Mouse (Mus musculus): ENCODE measurements around the gene Nup107. TPM values are rescaled to one million over a fixed set of nuclear protein-coding genes. Genes with fewer than 3 reads are reported as not detected.

The Nup107 gene
- polyA plus RNA-seq, 1 experiment: 134 TPM

GRCm38 (mm10) chr10:117811555-117811954, 19.1 kb upstream of the Nup107 start:
- peaks cover 6% of the 10 kb centered on the region for H3K4me1 ChIP-seq (ENCODE audit: control insufficient read depth, insufficient read depth, low read length)
- H3K27ac ChIP-seq (ENCODE audit: insufficient read depth, low read length): peak overlapping the region; percentile 53; the same call in 1 of the 2 replicates
- no peak overlapping the region for H3K4me3 ChIP-seq (ENCODE audit: low read depth, low read length)
- H3K36me3 ChIP-seq (ENCODE audit: control insufficient read depth, insufficient read depth, low read length, poor library complexity, severe bottlenecking): peaks cover 23% of the 10 kb centered on the region
- H3K27me3 ChIP-seq (ENCODE audit: control insufficient read depth, insufficient read depth, low read length, poor library complexity, severe bottlenecking): no peaks in the 10 kb centered on the region
- H3K9me3 ChIP-seq (replicated peaks; ENCODE audit: control insufficient read depth, insufficient read depth, low read length, poor library complexity, severe bottlenecking): no peaks in the 10 kb centered on the region
- peak; percentile 58; the same call in 1 of the 2 replicates for TF ChIP-seq EP300 (IDR thresholded peaks at IDR 0.05; ENCODE audit: insufficient read depth, low read depth, low read length)
- no peak for TF ChIP-seq POLR2A (IDR thresholded peaks at IDR 0.05; ENCODE audit: insufficient read depth, low read length)
- TF ChIP-seq CTCF (IDR thresholded peaks at IDR 0.05; ENCODE audit: low read depth, low read length): no peak
- no peak overlapping the region for H3K9ac ChIP-seq (ENCODE audit: low read depth, poor library complexity, severe bottlenecking)

- peaks cover 16% of the 10 kb centered on the region for H3K36me3 ChIP-seq (ENCODE audit: control insufficient read depth, insufficient read depth, low read length, poor library complexity, severe bottlenecking)
- H3K27me3 ChIP-seq (ENCODE audit: control insufficient read depth, insufficient read depth, low read length, poor library complexity, severe bottlenecking): no peaks in the 10 kb centered on the region
- H3K4me3 ChIP-seq (ENCODE audit: low read depth, low read length): no peak overlapping the region
- no peaks in the 10 kb centered on the region for H3K9me3 ChIP-seq (replicated peaks; ENCODE audit: control insufficient read depth, insufficient read depth, low read length, poor library complexity, severe bottlenecking)
- H3K27ac ChIP-seq (ENCODE audit: insufficient read depth, low read length): peak overlapping the region; percentile 79; the same call in 1 of the 2 replicates
- TF ChIP-seq CTCF (IDR thresholded peaks at IDR 0.05; ENCODE audit: low read depth, low read length): no peak
- no peak for TF ChIP-seq POLR2A (IDR thresholded peaks at IDR 0.05; ENCODE audit: insufficient read depth, low read length)
- TF ChIP-seq EP300 (IDR thresholded peaks at IDR 0.05; ENCODE audit: insufficient read depth, low read depth, low read length): no peak
- H3K9ac ChIP-seq (ENCODE audit: low read depth, poor library complexity, severe bottlenecking): no peak overlapping the region
- peaks cover 8% of the 10 kb centered on the region for H3K4me1 ChIP-seq (ENCODE audit: control insufficient read depth, insufficient read depth, low read length)
Measured at GRCm38 (mm10) chr10:117810506-117810905, 18.0 kb upstream of the Nup107 start.

DNA sequence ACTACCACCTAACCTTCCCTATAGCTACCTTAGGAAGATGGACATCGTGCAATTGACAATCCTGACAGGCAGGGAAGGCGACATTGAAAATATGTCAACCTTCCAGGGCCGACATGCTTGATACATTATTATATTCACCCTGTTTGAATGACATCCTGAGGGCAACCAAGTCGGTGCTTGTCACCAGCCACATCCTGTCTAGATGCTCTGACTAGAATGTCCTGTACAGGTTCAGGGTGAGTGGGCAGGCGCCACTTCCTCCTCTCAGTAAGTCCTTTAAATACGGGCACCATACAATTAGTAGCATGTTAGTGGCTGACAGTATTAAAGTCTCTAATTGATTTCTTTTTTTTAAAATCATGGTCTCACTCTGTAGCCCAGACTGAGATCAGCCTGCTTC, 15.6 kb upstream of the Nup107 start:
- Histone ChIP-seq H3K36me3 (ENCODE audit: control insufficient read depth, insufficient read depth, low read length, poor library complexity, severe bottlenecking) (peaks cover 2% of the 10 kb centered on the region; the same call in 1 of the 2 replicates), H3K27ac (ENCODE audit: insufficient read depth, low read length) (no peak overlapping the region), H3K9me3 (replicated peaks; ENCODE audit: control insufficient read depth, insufficient read depth, low read length, poor library complexity, severe bottlenecking) (no peaks in the 10 kb centered on the region), H3K9ac (ENCODE audit: low read depth, poor library complexity, severe bottlenecking) (no peak overlapping the region), H3K4me1 (ENCODE audit: control insufficient read depth, insufficient read depth, low read length) (peaks cover 9% of the 10 kb centered on the region), H3K27me3 (ENCODE audit: control insufficient read depth, insufficient read depth, low read length, poor library complexity, severe bottlenecking) (no peaks in the 10 kb centered on the region), H3K4me3 (ENCODE audit: low read depth, low read length) (no peak overlapping the region)
- TF ChIP-seq EP300 (IDR thresholded peaks at IDR 0.05; ENCODE audit: insufficient read depth, low read depth, low read length) (no peak), CTCF (IDR thresholded peaks at IDR 0.05; ENCODE audit: low read depth, low read length) (no peak), POLR2A (IDR thresholded peaks at IDR 0.05; ENCODE audit: insufficient read depth, low read length) (no peak)

DNA sequence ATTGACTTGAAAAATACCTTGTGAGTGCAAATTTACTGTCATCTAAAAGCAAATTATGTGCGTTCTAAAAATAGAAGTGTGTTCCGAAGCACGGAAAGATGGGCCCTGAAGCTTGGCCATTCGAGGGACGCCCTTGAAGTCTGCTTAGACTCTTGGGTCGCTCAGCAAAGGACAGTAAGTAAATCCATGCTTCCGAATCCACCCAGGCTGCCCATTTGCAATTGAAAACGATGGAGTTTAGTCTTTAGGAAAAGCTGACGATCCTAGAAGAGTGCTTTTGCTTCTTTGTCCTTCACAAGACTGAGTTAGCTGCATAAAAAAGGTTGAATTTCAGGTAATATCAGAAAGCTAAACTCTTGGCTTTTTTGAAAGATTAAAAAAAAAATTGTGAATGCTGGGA, 13.4 kb upstream of the Nup107 start:
- peak overlapping the region; percentile 74 for H3K27ac ChIP-seq (ENCODE audit: insufficient read depth, low read length)
- peaks cover 6% of the 10 kb centered on the region for H3K4me1 ChIP-seq (ENCODE audit: control insufficient read depth, insufficient read depth, low read length)
- no peak for TF ChIP-seq POLR2A (IDR thresholded peaks at IDR 0.05; ENCODE audit: insufficient read depth, low read length)
- peak; percentile 68; the same call in 1 of the 2 replicates for TF ChIP-seq EP300 (IDR thresholded peaks at IDR 0.05; ENCODE audit: insufficient read depth, low read depth, low read length)
- TF ChIP-seq CTCF (IDR thresholded peaks at IDR 0.05; ENCODE audit: low read depth, low read length): no peak

DNA sequence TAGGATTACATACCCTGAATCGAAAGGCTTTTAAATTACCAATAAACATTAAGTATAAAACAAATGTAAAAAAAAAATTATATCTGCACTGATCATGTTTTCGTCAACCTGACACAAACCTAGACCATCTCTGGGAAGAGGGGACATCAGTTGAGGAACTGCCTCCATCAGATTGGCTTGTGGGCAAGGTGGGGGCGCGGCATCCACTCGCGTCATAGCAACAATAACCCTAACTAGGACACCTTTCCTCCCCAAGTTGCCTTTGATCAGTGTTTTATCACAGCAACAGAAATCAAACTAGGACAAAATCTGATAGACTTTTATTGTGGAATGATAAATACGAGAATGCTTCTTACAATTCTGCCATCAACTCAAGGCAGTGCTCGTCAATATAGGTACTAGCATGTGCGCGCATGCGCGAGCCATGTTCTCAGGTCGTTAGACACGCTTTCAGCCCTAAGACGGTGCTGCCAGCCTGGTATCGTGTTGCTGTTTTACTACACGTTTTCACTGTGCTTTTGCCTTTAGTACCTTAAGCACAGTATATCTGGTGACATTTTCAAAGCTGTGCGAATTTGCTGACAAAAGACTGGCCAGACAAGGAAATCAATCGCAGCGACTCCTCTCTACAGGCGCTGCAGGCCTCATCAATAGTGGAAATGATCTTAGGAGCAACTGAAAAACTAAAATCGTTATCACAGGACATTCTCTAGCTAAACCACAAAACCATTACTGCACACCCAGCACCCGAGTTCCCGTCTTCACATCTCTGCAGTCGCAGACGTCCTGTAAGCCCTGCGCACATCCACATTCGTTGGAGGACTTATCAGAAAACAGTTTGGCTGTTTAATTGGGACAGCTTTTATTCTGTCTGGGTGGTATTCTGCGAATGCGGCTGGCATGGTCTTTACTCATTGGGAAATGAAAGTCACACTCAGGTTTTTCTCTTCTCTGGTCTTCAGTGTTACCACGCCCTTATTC, 11.7 kb upstream of the Nup107 start:
- TF ChIP-seq POLR2A (IDR thresholded peaks at IDR 0.05; ENCODE audit: insufficient read depth, low read length): no peak
- TF ChIP-seq EP300 (IDR thresholded peaks at IDR 0.05; ENCODE audit: insufficient read depth, low read depth, low read length): no peak
- no peak for TF ChIP-seq CTCF (IDR thresholded peaks at IDR 0.05; ENCODE audit: low read depth, low read length)
- Histone ChIP-seq H3K27me3 (ENCODE audit: control insufficient read depth, insufficient read depth, low read length, poor library complexity, severe bottlenecking) (no peaks in the 10 kb centered on the region), H3K9me3 (replicated peaks; ENCODE audit: control insufficient read depth, insufficient read depth, low read length, poor library complexity, severe bottlenecking) (0 out of 2 replicates have a peak, but pooled peaks cover 4% of the 10 kb centered on the region), H3K9ac (ENCODE audit: low read depth, poor library complexity, severe bottlenecking) (no peak overlapping the region), H3K36me3 (ENCODE audit: control insufficient read depth, insufficient read depth, low read length, poor library complexity, severe bottlenecking) (no peaks in the 10 kb centered on the region), H3K27ac (ENCODE audit: insufficient read depth, low read length) (no peak overlapping the region), H3K4me3 (ENCODE audit: low read depth, low read length) (no peak overlapping the region), H3K4me1 (ENCODE audit: control insufficient read depth, insufficient read depth, low read length) (peaks cover 3% of the 10 kb centered on the region)

More for the DNA sequence above, 13.4 kb upstream of the Nup107 start:
- no peak overlapping the region for H3K4me3 ChIP-seq (ENCODE audit: low read depth, low read length)
- H3K27me3 ChIP-seq (ENCODE audit: control insufficient read depth, insufficient read depth, low read length, poor library complexity, severe bottlenecking): no peaks in the 10 kb centered on the region
- peaks cover 2% of the 10 kb centered on the region; the same call in 1 of the 2 replicates for H3K36me3 ChIP-seq (ENCODE audit: control insufficient read depth, insufficient read depth, low read length, poor library complexity, severe bottlenecking)
- no peak overlapping the region for H3K9ac ChIP-seq (ENCODE audit: low read depth, poor library complexity, severe bottlenecking)
- H3K9me3 ChIP-seq (replicated peaks; ENCODE audit: control insufficient read depth, insufficient read depth, low read length, poor library complexity, severe bottlenecking): 0 out of 2 replicates have a peak, but pooled peaks cover 1% of the 10 kb centered on the region
